Mouse (Mus musculus): ENCODE measurements around the gene Tmco1. TPM values are rescaled to one million over a fixed set of nuclear protein-coding genes. Genes with fewer than 3 reads are reported as not detected.

The Tmco1 gene
- polyA plus RNA-seq (2017; shearing (Covaris generic)), result 53.7 TPM

GRCm38 (mm10) chr1:167308261-167309054 lies at the start of gene Tmco1:
Gene Tmco1 (plus strand): TSS chr1:167308378.

DNA sequence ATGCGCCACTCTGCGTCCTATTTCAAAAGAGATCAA lies 23.0 kb upstream of the Tmco1 start, which contains the start of gene Uck2:
Gene Uck2 (minus strand): TSS at position 1 of the 36 bp plus-strand sequence.

GRCm38 (mm10) chr1:167349815-167350596 lies 41.8 kb downstream of the Tmco1 start, which contains the start of gene Aldh9a1:
Gene Aldh9a1 (plus strand): TSS chr1:167349991.

Other genes with a start within 250 kb of the Tmco1 start
- 83.7 TPM for gene Uck2, start 23.1 kb upstream of the Tmco1 start, polyA plus RNA-seq (2017; shearing (Covaris generic))
- gene Aldh9a1, start 41.6 kb downstream of the Tmco1 start, polyA plus RNA-seq (2017; shearing (Covaris generic)), result 49.3 TPM
- 3.5 TPM for gene Mgst3, start 85.5 kb downstream of the Tmco1 start, polyA plus RNA-seq (2017; shearing (Covaris generic))
- gene Lrrc52, start 158.4 kb downstream of the Tmco1 start, polyA plus RNA-seq (2017; shearing (Covaris generic)), result not detected

Data from effector memory CD4-positive, alpha-beta T cell, adult 7 months (primary cell).